Mouse (Mus musculus) kidney, postnatal 10 days (tissue): Measurements from ENCODE around the gene Plod1.

ENCODE experiments used
- DNase-seq: peaks from one replicate; pipeline ENCODE4 v3.0.0; 2021; ENCODE audit warnings: mixed read lengths

Gene Plod1

GRCm38 (mm10) chr4:147937486-147937885 lies 919 bp upstream of the Plod1 start:
- no peak for DNase-seq

GRCm38 (mm10) chr4:147937021-147937420 lies 454 bp upstream of the Plod1 start:
- no peak for DNase-seq

GRCm38 (mm10) chr4:147935904-147936303 lies 663 bp downstream of the Plod1 start:
- DNase-seq, result no peak

GRCm38 (mm10) chr4:147934611-147935010 lies 2.0 kb downstream of the Plod1 start:
- no peak for DNase-seq

GRCm38 (mm10) chr4:147934134-147934533 lies 2.4 kb downstream of the Plod1 start:
- DNase-seq, result no peak

GRCm38 (mm10) chr4:147930946-147931345 lies 5.6 kb downstream of the Plod1 start:
- no peak for DNase-seq

GRCm38 (mm10) chr4:147928540-147928939 lies 8.0 kb downstream of the Plod1 start:
- DNase-seq, result no peak

- no peak for DNase-seq
These were observed 8.4 kb downstream of the Plod1 start for GRCm38 (mm10) chr4:147928136-147928535.

- peak; percentile 79 for DNase-seq
These were observed 8.9 kb downstream of the Plod1 start for GRCm38 (mm10) chr4:147927705-147928104.

GRCm38 (mm10) chr4:147922341-147922740 lies 14.2 kb downstream of the Plod1 start:
- DNase-seq, result no peak

- no peak for DNase-seq
These were observed 15.6 kb downstream of the Plod1 start for GRCm38 (mm10) chr4:147920973-147921372.

- DNase-seq, result peak; percentile 79
These were observed 18.0 kb downstream of the Plod1 start for GRCm38 (mm10) chr4:147918459-147919121.

- DNase-seq, result no peak
These were observed 27.1 kb downstream of the Plod1 start for GRCm38 (mm10) chr4:147909486-147909885.

GRCm38 (mm10) chr4:147906230-147906629 lies 30.3 kb downstream of the Plod1 start:
- no peak for DNase-seq

- DNase-seq, result no peak
These were observed 31.4 kb downstream of the Plod1 start for GRCm38 (mm10) chr4:147905090-147905659.

GRCm38 (mm10) chr4:147904313-147905089 lies 32.1 kb downstream of the Plod1 start, which contains the start of gene Mfn2:
Gene Mfn2 (minus strand): TSS chr4:147904704.
- peak; percentile 93 for DNase-seq

- DNase-seq, result no peak
These were observed 33.0 kb downstream of the Plod1 start for GRCm38 (mm10) chr4:147903601-147904000.

GRCm38 (mm10) chr4:147902906-147903500 lies 33.6 kb downstream of the Plod1 start:
- no peak for DNase-seq

- DNase-seq, result no peak
These were observed 36.1 kb downstream of the Plod1 start for GRCm38 (mm10) chr4:147900452-147900851.

- DNase-seq, result no peak
These were observed 39.2 kb downstream of the Plod1 start for GRCm38 (mm10) chr4:147897348-147897747.

- DNase-seq, result no peak
These were observed 40.2 kb downstream of the Plod1 start for GRCm38 (mm10) chr4:147896411-147896810.

GRCm38 (mm10) chr4:147895815-147896330 lies 40.7 kb downstream of the Plod1 start:
- DNase-seq, result peak; percentile 33

- DNase-seq, result no peak
These were observed 46.2 kb downstream of the Plod1 start for GRCm38 (mm10) chr4:147890341-147890740.
